Mouse (Mus musculus): ENCODE data around the gene Desi1.

DNA sequence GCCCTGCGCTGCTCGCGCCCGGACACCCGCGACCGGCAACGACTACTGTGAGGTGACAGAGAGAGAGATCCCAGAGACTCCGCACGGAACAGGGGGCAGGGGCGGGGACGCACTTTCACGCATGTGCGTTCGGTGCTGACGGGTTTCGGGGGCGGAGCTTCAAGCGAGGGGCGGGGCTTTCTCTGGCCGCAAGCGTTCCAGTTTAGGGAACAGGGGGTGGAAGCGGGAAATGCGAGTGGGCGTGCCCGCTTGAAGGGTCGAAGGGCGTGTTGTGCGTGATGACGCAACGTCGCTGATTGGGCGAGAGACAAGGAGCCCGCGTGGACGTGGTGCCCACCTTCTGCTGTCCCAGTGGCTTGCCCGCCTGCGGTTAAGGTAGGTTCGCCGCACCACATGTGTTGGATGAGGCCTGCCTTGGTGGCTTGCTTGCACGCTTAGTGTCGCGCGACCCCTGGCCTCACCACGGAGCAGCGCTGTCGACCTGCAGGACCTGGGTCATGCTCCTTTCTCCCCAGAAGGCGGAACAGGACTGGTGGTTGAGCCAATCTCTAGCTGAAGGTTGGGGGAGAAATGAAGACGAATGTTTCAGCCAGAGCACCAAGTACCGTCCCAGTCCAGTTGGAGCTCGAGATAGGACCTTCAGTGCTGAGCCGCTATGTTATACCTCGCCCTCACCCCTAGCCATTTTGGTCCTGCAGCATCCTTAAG, 17.4 kb downstream of the Desi1 start:
- peak; percentile 42 for TF ChIP-seq CTCF (IDR thresholded peaks at IDR 0.05; ENCODE audit: low read depth)
- TF ChIP-seq EP300 (optimal IDR thresholded peaks at IDR 0.05) = no peak
